Mouse (Mus musculus) hindbrain, postnatal 0 days (tissue): ENCODE data around the gene Atcay. TPM values are rescaled to one million over a fixed set of nuclear protein-coding genes. Genes with fewer than 3 reads are reported as not detected.

Source experiments
- ATAC-seq: fragments of 200-750 bp; cut with Nextera tagmentation; 2 replicates; pipeline ENCODE4 v1.8.0; 2017; ENCODE audit warnings: mild to moderate bottlenecking, moderate TSS enrichment, moderate library complexity
- DNase-seq: peaks from one replicate; pipeline ENCODE4 v3.0.0-alpha.2; 2015; ENCODE audit warnings: low spot score
- H3K27ac ChIP-seq: fragments of 300-500 bp; sonication (generic); 2 replicates; pipeline ENCODE4 v1.5.1; 2014; ENCODE audit warnings: mild to moderate bottlenecking
- H3K27me3 ChIP-seq: fragments of 300-500 bp; sonication (generic); 2 replicates; pipeline ENCODE4 v1.6.1; 2014; ENCODE audit warnings: low read length, mixed read lengths; ENCODE audit not compliant: insufficient read depth
- H3K36me3 ChIP-seq: fragments of 300-500 bp; sonication (generic); 2 replicates; pipeline ENCODE4 v1.6.1; 2014; ENCODE audit warnings: low read length, mixed read lengths; ENCODE audit not compliant: insufficient read depth
- H3K4me1 ChIP-seq: fragments of 300-500 bp; sonication (generic); 2 replicates; pipeline ENCODE4 v1.6.1; 2014; ENCODE audit warnings: antibody characterized with exemption, low read length, mixed read lengths; ENCODE audit not compliant: insufficient read depth
- H3K4me2 ChIP-seq: fragments of 300-500 bp; sonication (generic); 2 replicates; pipeline ENCODE4 v1.6.1; 2014; ENCODE audit warnings: low read depth, mild to moderate bottlenecking, low read length, moderate library complexity, mixed read lengths
- H3K4me3 ChIP-seq: fragments of 300-500 bp; sonication (generic); 2 replicates; pipeline ENCODE4 v1.5.1; 2014; ENCODE audit warnings: low read length
- H3K9ac ChIP-seq: fragments of 300-500 bp; sonication (generic); replicated peaks from 2 replicates; pipeline ENCODE4 v1.6.1; 2014; ENCODE audit warnings: mild to moderate bottlenecking, low read length, moderate library complexity, mixed read lengths
- H3K9me3 ChIP-seq: fragments of 300-500 bp; sonication (generic); 2 replicates; pipeline ENCODE4 v1.6.1; 2016; ENCODE audit warnings: low read length, mixed read lengths
- CTCF ChIP-seq: IDR thresholded peaks from 2 replicates; pipeline ENCODE4 v1.5.1; 2016; ENCODE audit warnings: antibody characterized with exemption, control low read depth, low read depth
- WGBS: fragments of 180-500 bp; shearing (Covaris S2); extraction: QIAGEN DNeasy Blood & Tissue Kit; methylation state at CpG from one replicate; pipeline ENCODE4 v1.1.7; 2014; 5-methylcytosine and 5-hydroxymethylcytosine counted together
- microRNA-seq, 2 experiments: library from miRNA; unstranded; fragments of <30 nt; microRNA quantifications; one replicate each; pipeline ENCODE4; 2016
- polyA plus RNA-seq: library from polyadenylated mRNA; unstranded; fragments of >200 nt; fragmentation: Nextera tagmentation; extraction: Ambion mirVana; gene quantifications from 2 replicates; pipeline ENCODE4 v1.2.1, GENCODE M21; 2015
- total RNA-seq: library from RNA; depleted of rRNA; stranded (reverse); fragments of >200 nt; gene quantifications from 2 replicates; pipeline ENCODE4 v1.2.3, GENCODE M21; 2014; rRNA removed

Gene Atcay
- total and polyA plus RNA-seq, 2 experiments from 2014 or later: 70.2 to 197 TPM

- Histone ChIP-seq H3K27me3 (no peaks in the 10 kb centered on the region), H3K9ac (no peak overlapping the region), H3K4me3 (no peak overlapping the region), H3K36me3 (peaks cover 40% of the 10 kb centered on the region), H3K4me2 (no peak overlapping the region), H3K9me3 (no peaks in the 10 kb centered on the region), H3K27ac (no peak overlapping the region), H3K4me1 (peaks cover 5% of the 10 kb centered on the region; the same call in 1 of the 2 replicates)
- no peak for TF ChIP-seq CTCF
- no peak for ATAC-seq
- no peak for DNase-seq
- WGBS: 83% methylated on average over 2 of the region's 2 CpGs
Measured at GRCm38 (mm10) chr10:81162318-81162652, 68.3 kb downstream of the Atcay start.

- no peaks in the 10 kb centered on the region for H3K9me3 ChIP-seq
- peaks cover 3% of the 10 kb centered on the region; the same call in 1 of the 2 replicates for H3K4me1 ChIP-seq
- no peak overlapping the region for H3K9ac ChIP-seq
- no peak for ATAC-seq
- H3K4me3 ChIP-seq: no peak overlapping the region
- DNase-seq: no peak
- H3K27me3 ChIP-seq: no peaks in the 10 kb centered on the region
- WGBS: 82% methylated on average over 8 of the region's 8 CpGs
- peaks cover 45% of the 10 kb centered on the region for H3K36me3 ChIP-seq
- H3K27ac ChIP-seq: no peak overlapping the region
- H3K4me2 ChIP-seq: no peak overlapping the region
- TF ChIP-seq CTCF: no peak
Measured at GRCm38 (mm10) chr10:81161602-81162317, 68.9 kb downstream of the Atcay start.

- no peak for TF ChIP-seq CTCF
- H3K4me2 ChIP-seq: no peak overlapping the region
- ATAC-seq (no peak), DNase-seq (no peak)
- no peak overlapping the region for H3K9ac ChIP-seq
- no peak overlapping the region for H3K27ac ChIP-seq
- peaks cover 57% of the 10 kb centered on the region for H3K36me3 ChIP-seq
- no peak overlapping the region for H3K4me3 ChIP-seq
- no peaks in the 10 kb centered on the region for H3K4me1 ChIP-seq
- H3K9me3 ChIP-seq: no peaks in the 10 kb centered on the region
- WGBS: 77% methylated on average over 6 of the region's 6 CpGs
- H3K27me3 ChIP-seq: no peaks in the 10 kb centered on the region
Measured at GRCm38 (mm10) chr10:81154736-81155135, 75.9 kb downstream of the Atcay start.

Small RNAs within 50 kb of the gene (microRNA-seq; reads per million reads assigned to microRNA genes)
- 8.6 to 10.4 reads per million in 2 experiments for gene Mir3057

Other genes with a start within 250 kb of the Atcay start
Only the 30 nearest of the 31 such genes appear.
- gene Gng7, start 215.9 kb downstream of the Atcay start, total RNA-seq: 26.2 and 27.2 TPM in 2 replicates
- 18.9 and 22.1 TPM in 2 replicates for gene Gng7, start 215.9 kb downstream of the Atcay start, polyA plus RNA-seq
- 82.0 and 106 TPM in 2 replicates for gene Diras1, start 205.2 kb downstream of the Atcay start, total RNA-seq
- 69.0 and 78.7 TPM in 2 replicates for gene Diras1, start 205.2 kb downstream of the Atcay start, polyA plus RNA-seq
- gene Slc39a3, start 193.4 kb downstream of the Atcay start, total RNA-seq: 118 and 126 TPM in 2 replicates
- 40.6 and 41.9 TPM in 2 replicates for gene Slc39a3, start 193.4 kb downstream of the Atcay start, polyA plus RNA-seq
- 264 and 279 TPM in 2 replicates for gene Sgta, start 170.7 kb downstream of the Atcay start, total RNA-seq
- gene Sgta, start 170.7 kb downstream of the Atcay start, polyA plus RNA-seq: 275 and 290 TPM in 2 replicates
- gene Thop1, start 160.8 kb downstream of the Atcay start, total RNA-seq: 73.5 and 79.1 TPM in 2 replicates
- gene Thop1, start 160.8 kb downstream of the Atcay start, polyA plus RNA-seq: 36.4 and 36.9 TPM in 2 replicates
- gene Creb3l3, start 132.0 kb downstream of the Atcay start, total RNA-seq: 0.61 and 1.0 TPM in 2 replicates
- 0.59 and 0.71 TPM in 2 replicates for gene Creb3l3, start 132.0 kb downstream of the Atcay start, polyA plus RNA-seq
- 297 and 309 TPM in 2 replicates for gene Map2k2, start 124.9 kb downstream of the Atcay start, total RNA-seq
- 196 and 204 TPM in 2 replicates for gene Map2k2, start 124.9 kb downstream of the Atcay start, polyA plus RNA-seq
- 37.3 and 38.4 TPM in 2 replicates for gene Zbtb7a, start 95.6 kb downstream of the Atcay start, total RNA-seq
- gene Zbtb7a, start 95.6 kb downstream of the Atcay start, polyA plus RNA-seq: 22.0 and 22.3 TPM in 2 replicates
- gene Pias4, start 62.9 kb downstream of the Atcay start, total RNA-seq: 33.9 and 46.4 TPM in 2 replicates
- 32.0 and 33.7 TPM in 2 replicates for gene Pias4, start 62.9 kb downstream of the Atcay start, polyA plus RNA-seq
- gene Eef2, start 54.2 kb downstream of the Atcay start, total RNA-seq: 2,095 and 2,196 TPM in 2 replicates
- gene Eef2, start 54.2 kb downstream of the Atcay start, polyA plus RNA-seq: 422 and 434 TPM in 2 replicates
- 69.7 and 80.9 TPM in 2 replicates for gene Dapk3, start 47.8 kb downstream of the Atcay start, total RNA-seq
- gene Dapk3, start 47.8 kb downstream of the Atcay start, polyA plus RNA-seq: 52.3 and 56.1 TPM in 2 replicates
- not detected in 2 replicates for gene 4930442H23Rik, start 47.0 kb downstream of the Atcay start, total RNA-seq
- gene 4930442H23Rik, start 47.0 kb downstream of the Atcay start, polyA plus RNA-seq: 0.26 TPM in 1 of 2 replicates, not detected in the other
- 0.31 and 0.58 TPM in 2 replicates for gene Nmrk2, start 28.8 kb downstream of the Atcay start, total RNA-seq
- gene Nmrk2, start 28.8 kb downstream of the Atcay start, polyA plus RNA-seq: 0.15 and 0.25 TPM in 2 replicates
- 64.1 and 89.3 TPM in 2 replicates for gene Zfr2, start 2.3 kb upstream of the Atcay start, total RNA-seq
- 21.7 and 21.9 TPM in 2 replicates for gene Zfr2, start 2.3 kb upstream of the Atcay start, polyA plus RNA-seq
- 86.9 and 121 TPM in 2 replicates for gene Matk, start 22.1 kb upstream of the Atcay start, total RNA-seq
- 82.3 and 82.7 TPM in 2 replicates for gene Matk, start 22.1 kb upstream of the Atcay start, polyA plus RNA-seq
- gene Mrpl54, start 36.1 kb upstream of the Atcay start, total RNA-seq: 106 and 113 TPM in 2 replicates
- gene Mrpl54, start 36.1 kb upstream of the Atcay start, polyA plus RNA-seq: 159 and 170 TPM in 2 replicates
- 61.0 and 63.6 TPM in 2 replicates for gene Apba3, start 36.1 kb upstream of the Atcay start, total RNA-seq
- gene Apba3, start 36.1 kb upstream of the Atcay start, polyA plus RNA-seq: 24.0 and 27.6 TPM in 2 replicates
- 2.9 and 6.0 TPM in 2 replicates for gene Tjp3, start 60.7 kb upstream of the Atcay start, total RNA-seq
- 3.9 and 5.2 TPM in 2 replicates for gene Tjp3, start 60.7 kb upstream of the Atcay start, polyA plus RNA-seq
- gene Pip5k1c, start 62.1 kb upstream of the Atcay start, total RNA-seq: 223 and 242 TPM in 2 replicates
- gene Pip5k1c, start 62.1 kb upstream of the Atcay start, polyA plus RNA-seq: 97.4 and 108 TPM in 2 replicates
- gene Cactin, start 90.3 kb upstream of the Atcay start, total RNA-seq: 24.3 and 46.2 TPM in 2 replicates
- 19.6 and 20.2 TPM in 2 replicates for gene Cactin, start 90.3 kb upstream of the Atcay start, polyA plus RNA-seq
- gene Tbxa2r, start 97.9 kb upstream of the Atcay start, total RNA-seq: 2.6 TPM in 2 replicates
- gene Tbxa2r, start 97.9 kb upstream of the Atcay start, polyA plus RNA-seq: 4.0 and 4.3 TPM in 2 replicates
- gene Gipc3, start 112.4 kb upstream of the Atcay start, total RNA-seq: 0.16 TPM in 1 of 2 replicates, not detected in the other
- not detected in 2 replicates for gene Gipc3, start 112.4 kb upstream of the Atcay start, polyA plus RNA-seq
- 20.8 and 28.5 TPM in 2 replicates for gene Hmg20b, start 119.6 kb upstream of the Atcay start, total RNA-seq
- 36.8 and 41.1 TPM in 2 replicates for gene Hmg20b, start 119.6 kb upstream of the Atcay start, polyA plus RNA-seq
- 34.4 and 38.1 TPM in 2 replicates for gene Mfsd12, start 126.7 kb upstream of the Atcay start, total RNA-seq
- gene Mfsd12, start 126.7 kb upstream of the Atcay start, polyA plus RNA-seq: 13.6 TPM in 2 replicates
- gene 4930404N11Rik, start 135.0 kb upstream of the Atcay start, total RNA-seq: not detected in 2 replicates
- gene 4930404N11Rik, start 135.0 kb upstream of the Atcay start, polyA plus RNA-seq: 0.25 and 0.99 TPM in 2 replicates
- gene Fzr1, start 147.7 kb upstream of the Atcay start, total RNA-seq: 106 and 118 TPM in 2 replicates
- gene Fzr1, start 147.7 kb upstream of the Atcay start, polyA plus RNA-seq: 131 and 134 TPM in 2 replicates
- 146 TPM in 2 replicates for gene Dohh, start 153.6 kb upstream of the Atcay start, total RNA-seq
- 111 and 114 TPM in 2 replicates for gene Dohh, start 153.6 kb upstream of the Atcay start, polyA plus RNA-seq
- 2.1 and 3.3 TPM in 2 replicates for gene Gm48551, start 153.6 kb upstream of the Atcay start, total RNA-seq
- 5.3 and 7.0 TPM in 2 replicates for gene Gm48551, start 153.6 kb upstream of the Atcay start, polyA plus RNA-seq
- 7.5 TPM in 2 replicates for gene Gm48552, start 158.2 kb upstream of the Atcay start, total RNA-seq
- gene Gm48552, start 158.2 kb upstream of the Atcay start, polyA plus RNA-seq: 2.7 and 4.0 TPM in 2 replicates
- gene Smim24, start 162.2 kb upstream of the Atcay start, total RNA-seq: 2.9 and 3.7 TPM in 2 replicates
- gene Smim24, start 162.2 kb upstream of the Atcay start, polyA plus RNA-seq: 1.4 and 1.7 TPM in 2 replicates